Mouse (Mus musculus): ENCODE results near the gene Rpl9-ps1. TPM values are rescaled to one million over a fixed set of nuclear protein-coding genes. Genes with fewer than 3 reads are reported as not detected.

The Rpl9-ps1 gene
- polyA plus RNA-seq, 1 experiment: not detected

GRCm38 (mm10) chr11:83641216-83641615 lies 4.2 kb downstream of the Rpl9-ps1 start:
- Histone ChIP-seq H3K27me3 (ENCODE audit: control insufficient read depth, insufficient read depth, low read length, poor library complexity, severe bottlenecking) (no peaks in the 10 kb centered on the region), H3K36me3 (ENCODE audit: control insufficient read depth, insufficient read depth, low read length, poor library complexity, severe bottlenecking) (no peaks in the 10 kb centered on the region), H3K27ac (ENCODE audit: insufficient read depth, low read length) (no peak overlapping the region), H3K9me3 (replicated peaks; ENCODE audit: control insufficient read depth, insufficient read depth, low read length, poor library complexity, severe bottlenecking) (no peaks in the 10 kb centered on the region), H3K4me1 (ENCODE audit: control insufficient read depth, insufficient read depth, low read length) (no peaks in the 10 kb centered on the region), H3K4me3 (ENCODE audit: low read depth, low read length) (no peak overlapping the region), H3K9ac (ENCODE audit: low read depth, poor library complexity, severe bottlenecking) (no peak overlapping the region)
- no peak for TF ChIP-seq CTCF (IDR thresholded peaks at IDR 0.05; ENCODE audit: low read depth, low read length)
- no peak for TF ChIP-seq EP300 (IDR thresholded peaks at IDR 0.05; ENCODE audit: insufficient read depth, low read depth, low read length)
- no peak for TF ChIP-seq POLR2A (IDR thresholded peaks at IDR 0.05; ENCODE audit: insufficient read depth, low read length)

GRCm38 (mm10) chr11:83640141-83640540 lies 5.3 kb downstream of the Rpl9-ps1 start:
- Histone ChIP-seq H3K4me3 (ENCODE audit: low read depth, low read length) (no peak overlapping the region), H3K36me3 (ENCODE audit: control insufficient read depth, insufficient read depth, low read length, poor library complexity, severe bottlenecking) (no peaks in the 10 kb centered on the region), H3K9me3 (replicated peaks; ENCODE audit: control insufficient read depth, insufficient read depth, low read length, poor library complexity, severe bottlenecking) (no peaks in the 10 kb centered on the region), H3K27ac (ENCODE audit: insufficient read depth, low read length) (no peak overlapping the region), H3K4me1 (ENCODE audit: control insufficient read depth, insufficient read depth, low read length) (no peaks in the 10 kb centered on the region), H3K9ac (ENCODE audit: low read depth, poor library complexity, severe bottlenecking) (no peak overlapping the region), H3K27me3 (ENCODE audit: control insufficient read depth, insufficient read depth, low read length, poor library complexity, severe bottlenecking) (no peaks in the 10 kb centered on the region)
- no peak for TF ChIP-seq EP300 (IDR thresholded peaks at IDR 0.05; ENCODE audit: insufficient read depth, low read depth, low read length)
- no peak for TF ChIP-seq POLR2A (IDR thresholded peaks at IDR 0.05; ENCODE audit: insufficient read depth, low read length)
- no peak for TF ChIP-seq CTCF (IDR thresholded peaks at IDR 0.05; ENCODE audit: low read depth, low read length)

- H3K27ac ChIP-seq (ENCODE audit: insufficient read depth, low read length): no peak overlapping the region
Measured at GRCm38 (mm10) chr11:83639533-83639932, 5.9 kb downstream of the Rpl9-ps1 start.

GRCm38 (mm10) chr11:83638934-83639333 lies 6.5 kb downstream of the Rpl9-ps1 start:
- TF ChIP-seq EP300 (IDR thresholded peaks at IDR 0.05; ENCODE audit: insufficient read depth, low read depth, low read length) (no peak), CTCF (IDR thresholded peaks at IDR 0.05; ENCODE audit: low read depth, low read length) (no peak), POLR2A (IDR thresholded peaks at IDR 0.05; ENCODE audit: insufficient read depth, low read length) (no peak)
- no peaks in the 10 kb centered on the region for H3K9me3 ChIP-seq (replicated peaks; ENCODE audit: control insufficient read depth, insufficient read depth, low read length, poor library complexity, severe bottlenecking)
- no peak overlapping the region for H3K9ac ChIP-seq (ENCODE audit: low read depth, poor library complexity, severe bottlenecking)
- H3K4me3 ChIP-seq (ENCODE audit: low read depth, low read length): no peak overlapping the region
- H3K4me1 ChIP-seq (ENCODE audit: control insufficient read depth, insufficient read depth, low read length): no peaks in the 10 kb centered on the region
- no peak overlapping the region for H3K27ac ChIP-seq (ENCODE audit: insufficient read depth, low read length)
- no peaks in the 10 kb centered on the region for H3K36me3 ChIP-seq (ENCODE audit: control insufficient read depth, insufficient read depth, low read length, poor library complexity, severe bottlenecking)
- H3K27me3 ChIP-seq (ENCODE audit: control insufficient read depth, insufficient read depth, low read length, poor library complexity, severe bottlenecking): no peaks in the 10 kb centered on the region

More at GRCm38 (mm10) chr11:83639533-83639932, 5.9 kb downstream of the Rpl9-ps1 start:
- H3K4me3 ChIP-seq (ENCODE audit: low read depth, low read length): no peak overlapping the region
- TF ChIP-seq CTCF (IDR thresholded peaks at IDR 0.05; ENCODE audit: low read depth, low read length) (no peak), EP300 (IDR thresholded peaks at IDR 0.05; ENCODE audit: insufficient read depth, low read depth, low read length) (no peak), POLR2A (IDR thresholded peaks at IDR 0.05; ENCODE audit: insufficient read depth, low read length) (no peak)
- H3K9ac ChIP-seq (ENCODE audit: low read depth, poor library complexity, severe bottlenecking): no peak overlapping the region
- no peaks in the 10 kb centered on the region for H3K4me1 ChIP-seq (ENCODE audit: control insufficient read depth, insufficient read depth, low read length)
- no peaks in the 10 kb centered on the region for H3K9me3 ChIP-seq (replicated peaks; ENCODE audit: control insufficient read depth, insufficient read depth, low read length, poor library complexity, severe bottlenecking)
- H3K27me3 ChIP-seq (ENCODE audit: control insufficient read depth, insufficient read depth, low read length, poor library complexity, severe bottlenecking): no peaks in the 10 kb centered on the region
- no peaks in the 10 kb centered on the region for H3K36me3 ChIP-seq (ENCODE audit: control insufficient read depth, insufficient read depth, low read length, poor library complexity, severe bottlenecking)

- H3K27ac ChIP-seq (ENCODE audit: insufficient read depth, low read length): no peak overlapping the region
- TF ChIP-seq CTCF (IDR thresholded peaks at IDR 0.05; ENCODE audit: low read depth, low read length) (no peak), EP300 (IDR thresholded peaks at IDR 0.05; ENCODE audit: insufficient read depth, low read depth, low read length) (no peak), POLR2A (IDR thresholded peaks at IDR 0.05; ENCODE audit: insufficient read depth, low read length) (no peak)
- H3K9ac ChIP-seq (ENCODE audit: low read depth, poor library complexity, severe bottlenecking): no peak overlapping the region
- no peaks in the 10 kb centered on the region for H3K9me3 ChIP-seq (replicated peaks; ENCODE audit: control insufficient read depth, insufficient read depth, low read length, poor library complexity, severe bottlenecking)
- no peak overlapping the region for H3K4me3 ChIP-seq (ENCODE audit: low read depth, low read length)
- no peaks in the 10 kb centered on the region for H3K27me3 ChIP-seq (ENCODE audit: control insufficient read depth, insufficient read depth, low read length, poor library complexity, severe bottlenecking)
- no peaks in the 10 kb centered on the region for H3K36me3 ChIP-seq (ENCODE audit: control insufficient read depth, insufficient read depth, low read length, poor library complexity, severe bottlenecking)
- H3K4me1 ChIP-seq (ENCODE audit: control insufficient read depth, insufficient read depth, low read length): no peaks in the 10 kb centered on the region
Measured at GRCm38 (mm10) chr11:83636742-83637235, 8.6 kb downstream of the Rpl9-ps1 start.

DNA sequence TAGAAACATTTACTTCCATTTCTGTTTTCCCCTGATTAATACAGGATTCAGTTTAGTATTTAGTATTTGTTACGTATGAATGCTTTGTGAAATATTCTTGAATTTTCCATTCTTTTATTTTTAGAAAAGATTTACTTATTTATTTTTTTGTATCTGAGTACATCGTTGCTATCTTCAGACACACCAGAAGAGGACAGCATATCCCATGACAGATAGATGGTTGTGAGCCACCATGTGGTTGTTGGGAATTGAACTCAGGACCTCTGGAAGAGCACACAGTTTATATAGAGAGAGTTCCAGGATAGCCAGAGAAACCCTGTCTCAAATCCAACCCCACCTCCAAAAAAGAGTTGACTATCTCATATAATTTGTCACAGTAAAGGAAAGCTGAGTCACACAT lies 10.5 kb downstream of the Rpl9-ps1 start:
- H3K27ac ChIP-seq (ENCODE audit: insufficient read depth, low read length): no peak overlapping the region
- no peaks in the 10 kb centered on the region for H3K9me3 ChIP-seq (replicated peaks; ENCODE audit: control insufficient read depth, insufficient read depth, low read length, poor library complexity, severe bottlenecking)
- no peaks in the 10 kb centered on the region for H3K36me3 ChIP-seq (ENCODE audit: control insufficient read depth, insufficient read depth, low read length, poor library complexity, severe bottlenecking)
- no peak overlapping the region for H3K9ac ChIP-seq (ENCODE audit: low read depth, poor library complexity, severe bottlenecking)
- TF ChIP-seq POLR2A (IDR thresholded peaks at IDR 0.05; ENCODE audit: insufficient read depth, low read length): no peak
- no peak for TF ChIP-seq CTCF (IDR thresholded peaks at IDR 0.05; ENCODE audit: low read depth, low read length)
- TF ChIP-seq EP300 (IDR thresholded peaks at IDR 0.05; ENCODE audit: insufficient read depth, low read depth, low read length): no peak
- no peak overlapping the region for H3K4me3 ChIP-seq (ENCODE audit: low read depth, low read length)
- no peaks in the 10 kb centered on the region for H3K4me1 ChIP-seq (ENCODE audit: control insufficient read depth, insufficient read depth, low read length)
- H3K27me3 ChIP-seq (ENCODE audit: control insufficient read depth, insufficient read depth, low read length, poor library complexity, severe bottlenecking): no peaks in the 10 kb centered on the region
